Mouse (Mus musculus): Measurements from ENCODE around the gene Psmg1. TPM values are rescaled to one million over a fixed set of nuclear protein-coding genes. Genes with fewer than 3 reads are reported as not detected.
"Not testable (repeated sequence)": the region's sequence is repeated elsewhere in the genome, so short reads cannot be mapped to it uniquely, and the experiment has no call there.

Gene Psmg1
- polyA plus RNA-seq, 1 experiment, result 61.0 TPM

GRCm38 (mm10) chr16:95996156-95996555 is 5.4 kb upstream of the Psmg1 start:
- peaks cover 7% of the 10 kb centered on the region for H3K79me2 ChIP-seq (ENCODE audit: control insufficient read depth, insufficient read depth)
- H3ac ChIP-seq (ENCODE audit: control insufficient read depth, insufficient read length, low read depth), result no peak overlapping the region
- H3K36me3 ChIP-seq (ENCODE audit: control insufficient read depth, insufficient read depth), result peaks cover 34% of the 10 kb centered on the region
- H3K79me3 ChIP-seq (ENCODE audit: low read depth), result peaks cover 1% of the 10 kb centered on the region
- H3K4me3 ChIP-seq (ENCODE audit: insufficient read depth, poor library complexity, severe bottlenecking), result no peak overlapping the region
- TF ChIP-seq CTCF (IDR thresholded peaks at IDR 0.05; ENCODE audit: control insufficient read depth, insufficient read depth, insufficient read length) (no peak), USF1 (IDR thresholded peaks at IDR 0.05; ENCODE audit: low read depth) (no peak), MAX (IDR thresholded peaks at IDR 0.05) (no peak), FOSL1 (IDR thresholded peaks at IDR 0.05; ENCODE audit: insufficient read depth, low read length, poor library complexity, severe bottlenecking) (no peak), MYOD1 (IDR thresholded peaks at IDR 0.05; ENCODE audit: control insufficient read depth, insufficient read length, low read depth) (no peak), CEBPB (IDR thresholded peaks at IDR 0.05; ENCODE audit: low read depth) (no peak), MYOG (IDR thresholded peaks at IDR 0.05; ENCODE audit: control insufficient read depth, extremely low read depth, insufficient read length) (no peak)
- no peaks in the 10 kb centered on the region for H3K27me3 ChIP-seq (ENCODE audit: control insufficient read depth, insufficient read depth, insufficient read length)

GRCm38 (mm10) chr16:95994576-95994975 is 3.8 kb upstream of the Psmg1 start:
- H3K79me3 ChIP-seq (ENCODE audit: low read depth); H3K27me3 ChIP-seq (ENCODE audit: control insufficient read depth, insufficient read depth, insufficient read length); H3K4me3 ChIP-seq (ENCODE audit: insufficient read depth, poor library complexity, severe bottlenecking); H3ac ChIP-seq (ENCODE audit: control insufficient read depth, insufficient read length, low read depth): not testable (repeated sequence)
- Histone ChIP-seq H3K36me3 (ENCODE audit: control insufficient read depth, insufficient read depth) (peaks cover 20% of the 10 kb centered on the region), H3K79me2 (ENCODE audit: control insufficient read depth, insufficient read depth) (peaks cover 20% of the 10 kb centered on the region)

GRCm38 (mm10) chr16:95992596-95992995 is 1.8 kb upstream of the Psmg1 start:
- Histone ChIP-seq H3K4me3 (ENCODE audit: insufficient read depth, poor library complexity, severe bottlenecking) (no peak overlapping the region), H3K36me3 (ENCODE audit: control insufficient read depth, insufficient read depth) (no peaks in the 10 kb centered on the region), H3K27me3 (ENCODE audit: control insufficient read depth, insufficient read depth, insufficient read length) (no peaks in the 10 kb centered on the region), H3K79me3 (ENCODE audit: low read depth) (no peaks in the 10 kb centered on the region), H3K79me2 (ENCODE audit: control insufficient read depth, insufficient read depth) (peaks cover 20% of the 10 kb centered on the region), H3ac (ENCODE audit: control insufficient read depth, insufficient read length, low read depth) (no peak overlapping the region)
- no peak for TF ChIP-seq MYOD1 (IDR thresholded peaks at IDR 0.05; ENCODE audit: control insufficient read depth, insufficient read length, low read depth)
- TF ChIP-seq CTCF (IDR thresholded peaks at IDR 0.05; ENCODE audit: control insufficient read depth, insufficient read depth, insufficient read length), result no peak
- no peak for TF ChIP-seq MYOG (IDR thresholded peaks at IDR 0.05; ENCODE audit: control insufficient read depth, extremely low read depth, insufficient read length)
- no peak for TF ChIP-seq CEBPB (IDR thresholded peaks at IDR 0.05; ENCODE audit: low read depth)
- TF ChIP-seq FOSL1 (IDR thresholded peaks at IDR 0.05; ENCODE audit: insufficient read depth, low read length, poor library complexity, severe bottlenecking), result no peak
- no peak for TF ChIP-seq MAX (IDR thresholded peaks at IDR 0.05)
- TF ChIP-seq USF1 (IDR thresholded peaks at IDR 0.05; ENCODE audit: low read depth), result no peak

- Histone ChIP-seq H3ac (ENCODE audit: control insufficient read depth, insufficient read length, low read depth) (peak overlapping the region; percentile 82), H3K4me3 (ENCODE audit: insufficient read depth, poor library complexity, severe bottlenecking) (peak overlapping the region; percentile 51), H3K27me3 (ENCODE audit: control insufficient read depth, insufficient read depth, insufficient read length) (no peaks in the 10 kb centered on the region), H3K79me3 (ENCODE audit: low read depth) (no peaks in the 10 kb centered on the region), H3K79me2 (ENCODE audit: control insufficient read depth, insufficient read depth) (peaks cover 20% of the 10 kb centered on the region), H3K36me3 (ENCODE audit: control insufficient read depth, insufficient read depth) (no peaks in the 10 kb centered on the region)
- TF ChIP-seq MYOD1 (IDR thresholded peaks at IDR 0.05; ENCODE audit: control insufficient read depth, insufficient read length, low read depth) (no peak), MAX (IDR thresholded peaks at IDR 0.05) (no peak), MYOG (IDR thresholded peaks at IDR 0.05; ENCODE audit: control insufficient read depth, extremely low read depth, insufficient read length) (no peak), CTCF (IDR thresholded peaks at IDR 0.05; ENCODE audit: control insufficient read depth, insufficient read depth, insufficient read length) (no peak), CEBPB (IDR thresholded peaks at IDR 0.05; ENCODE audit: low read depth) (no peak), USF1 (IDR thresholded peaks at IDR 0.05; ENCODE audit: low read depth) (no peak), FOSL1 (IDR thresholded peaks at IDR 0.05; ENCODE audit: insufficient read depth, low read length, poor library complexity, severe bottlenecking) (no peak)
Measured at GRCm38 (mm10) chr16:95991122-95991900, 551 bp upstream of the Psmg1 start.

GRCm38 (mm10) chr16:95984911-95985310 is 5.8 kb downstream of the Psmg1 start:
- Histone ChIP-seq H3K4me3 (ENCODE audit: insufficient read depth, poor library complexity, severe bottlenecking) (no peak overlapping the region), H3ac (ENCODE audit: control insufficient read depth, insufficient read length, low read depth) (no peak overlapping the region), H3K36me3 (ENCODE audit: control insufficient read depth, insufficient read depth) (peaks cover 30% of the 10 kb centered on the region), H3K27me3 (ENCODE audit: control insufficient read depth, insufficient read depth, insufficient read length) (no peaks in the 10 kb centered on the region), H3K79me2 (ENCODE audit: control insufficient read depth, insufficient read depth) (peaks cover 2% of the 10 kb centered on the region), H3K79me3 (ENCODE audit: low read depth) (no peaks in the 10 kb centered on the region)
- no peak for TF ChIP-seq CEBPB (IDR thresholded peaks at IDR 0.05; ENCODE audit: low read depth)
- TF ChIP-seq MYOD1 (IDR thresholded peaks at IDR 0.05; ENCODE audit: control insufficient read depth, insufficient read length, low read depth), result no peak
- TF ChIP-seq FOSL1 (IDR thresholded peaks at IDR 0.05; ENCODE audit: insufficient read depth, low read length, poor library complexity, severe bottlenecking), result no peak
- TF ChIP-seq CTCF (IDR thresholded peaks at IDR 0.05; ENCODE audit: control insufficient read depth, insufficient read depth, insufficient read length), result no peak
- TF ChIP-seq MAX (IDR thresholded peaks at IDR 0.05), result no peak
- TF ChIP-seq USF1 (IDR thresholded peaks at IDR 0.05; ENCODE audit: low read depth), result no peak
- TF ChIP-seq MYOG (IDR thresholded peaks at IDR 0.05; ENCODE audit: control insufficient read depth, extremely low read depth, insufficient read length), result no peak

GRCm38 (mm10) chr16:95983601-95984000 is 7.2 kb downstream of the Psmg1 start:
- Histone ChIP-seq H3ac (ENCODE audit: control insufficient read depth, insufficient read length, low read depth) (no peak overlapping the region), H3K4me3 (ENCODE audit: insufficient read depth, poor library complexity, severe bottlenecking) (no peak overlapping the region), H3K27me3 (ENCODE audit: control insufficient read depth, insufficient read depth, insufficient read length) (no peaks in the 10 kb centered on the region), H3K79me3 (ENCODE audit: low read depth) (no peaks in the 10 kb centered on the region), H3K79me2 (ENCODE audit: control insufficient read depth, insufficient read depth) (no peaks in the 10 kb centered on the region), H3K36me3 (ENCODE audit: control insufficient read depth, insufficient read depth) (peaks cover 30% of the 10 kb centered on the region)
- TF ChIP-seq USF1 (IDR thresholded peaks at IDR 0.05; ENCODE audit: low read depth), result no peak
- no peak for TF ChIP-seq MAX (IDR thresholded peaks at IDR 0.05)
- TF ChIP-seq MYOD1 (IDR thresholded peaks at IDR 0.05; ENCODE audit: control insufficient read depth, insufficient read length, low read depth), result no peak
- no peak for TF ChIP-seq FOSL1 (IDR thresholded peaks at IDR 0.05; ENCODE audit: insufficient read depth, low read length, poor library complexity, severe bottlenecking)
- TF ChIP-seq CTCF (IDR thresholded peaks at IDR 0.05; ENCODE audit: control insufficient read depth, insufficient read depth, insufficient read length), result no peak

Data from C2C12 (cell line).